In the genomic region with DNA sequence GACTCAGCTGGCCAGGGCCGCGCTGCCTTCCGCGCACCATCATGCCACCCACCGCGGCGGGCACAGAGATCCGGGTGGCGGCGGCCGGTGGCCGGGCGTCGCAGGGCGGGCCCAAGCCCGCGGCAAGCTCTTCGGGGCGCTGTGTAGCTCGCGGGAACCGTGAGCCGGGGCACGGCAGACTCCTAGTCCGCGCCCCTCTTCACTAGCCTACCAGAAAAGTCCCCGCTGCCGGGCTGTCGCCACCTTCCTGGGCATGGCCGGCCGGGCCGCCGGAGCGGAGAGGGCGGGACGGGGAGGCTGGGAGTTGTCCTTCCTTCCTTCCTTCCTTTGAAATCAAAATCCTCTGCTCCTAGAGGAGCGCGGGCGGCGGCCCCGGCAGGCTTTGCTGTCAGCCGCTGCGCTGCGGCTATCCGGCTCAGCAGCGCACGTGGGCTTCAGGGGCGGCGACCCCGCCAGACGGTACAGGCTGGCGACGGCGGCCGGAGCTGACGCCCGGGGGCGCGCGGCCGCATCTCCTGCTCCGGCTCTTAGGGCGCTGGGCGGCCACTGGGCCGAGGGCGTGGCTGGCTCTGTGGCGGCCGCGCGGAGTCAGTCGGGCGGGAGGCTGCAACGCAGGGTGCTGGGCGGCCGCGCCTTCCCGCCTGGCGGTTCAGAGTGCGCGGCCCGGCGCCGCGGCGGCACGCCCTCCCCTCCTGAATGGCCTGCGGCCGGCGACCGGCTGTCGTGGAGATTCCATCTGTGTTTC, we compare ENCODE assay signal across 8 mouse cellular contexts. TPM values are rescaled to one million over a fixed set of nuclear protein-coding genes. Genes with fewer than 3 reads are reported as not detected.
DNase-seq lines count a peak whose midpoint lies in the region; ATAC-seq and TF ChIP-seq lines count a peak whose summit lies in the region.

No protein-coding gene starts in this region.

- peak overlapping the region; percentile 93 for H3K9ac ChIP-seq in forebrain, postnatal 0 days

- no peaks in the 10 kb centered on the region for H3K9me3 ChIP-seq in E14TG2a.4 (ENCODE audit: low read length)
- no peaks in the 10 kb centered on the region for H3K9me3 ChIP-seq in forebrain, postnatal 0 days (ENCODE audit: low read length)

- peaks cover 58% of the 10 kb centered on the region for H3K4me1 ChIP-seq in E14TG2a.4 (replicated peaks; ENCODE audit: low read depth, low read length)
- peaks cover 46% of the 10 kb centered on the region for H3K4me1 ChIP-seq in forebrain, postnatal 0 days (ENCODE audit: insufficient read depth)

- peak overlapping the region; percentile 72 for H3K4me2 ChIP-seq in forebrain, postnatal 0 days (ENCODE audit: low read depth)

- peaks cover 25% of the 10 kb centered on the region for H3K36me3 ChIP-seq in E14TG2a.4 (ENCODE audit: insufficient read depth, low read length)
- no peaks in the 10 kb centered on the region for H3K36me3 ChIP-seq in forebrain, postnatal 0 days (ENCODE audit: insufficient read depth)

- DNase-seq in adrenal gland, postnatal 4 days (ENCODE audit: low spot score in 2 of 2), result peak; percentile 28 to 54
- DNase-seq in forebrain, postnatal 0 days, result peak; percentile 59
- DNase-seq in heart, postnatal 36 days, result peak; percentile 72 to 81
- DNase-seq in layer of hippocampus, adult 2 months (ENCODE audit: low spot score in 2 of 2), result peak in 1 of 2 experiments; percentile 43
- peak; percentile 80 for DNase-seq in lung, postnatal 14 days
- DNase-seq in ovary, postnatal 14 days (ENCODE audit: low spot score), result peak; percentile 64
- DNase-seq in thymus, postnatal 14 days, result peak; percentile 53

- H3K27me3 ChIP-seq in E14TG2a.4 (ENCODE audit: insufficient read depth, low read length), result no peaks in the 10 kb centered on the region
- no peaks in the 10 kb centered on the region for H3K27me3 ChIP-seq in forebrain, postnatal 0 days (ENCODE audit: insufficient read depth, low read length)

- peak; percentile 60 for ATAC-seq in forebrain, postnatal 0 days

- 2% methylated on average over 90 of the region's 91 CpGs for WGBS in forebrain, postnatal 0 days

- intact Hi-C loops in heart, postnatal 36 days (cut with DNase I), result loop anchor here (1.0 to 5.0 kb wide), 6 partner anchors 41 to 1016 kb away; a partner anchor contains a TSS

- H3K27ac ChIP-seq in forebrain, postnatal 0 days (ENCODE audit: low read depth, low read length), result peak overlapping the region; percentile 95
- H3K27ac ChIP-seq in layer of hippocampus, adult 2 months, result peak overlapping the region; percentile 93

- no peak for TF ChIP-seq CTCF in E14TG2a.4 (conservative IDR thresholded peaks at IDR 0.05; ENCODE audit: low read length)
- TF ChIP-seq CTCF in forebrain, postnatal 0 days (IDR thresholded peaks at IDR 0.05; ENCODE audit: low read depth), result no peak
- no peak for TF ChIP-seq CTCF in layer of hippocampus, adult 2 months (conservative IDR thresholded peaks at IDR 0.05)

- H3K4me3 ChIP-seq in E14TG2a.4 (replicated peaks; ENCODE audit: low read length), result peak overlapping the region; percentile 89
- peak overlapping the region; percentile 81 for H3K4me3 ChIP-seq in forebrain, postnatal 0 days (ENCODE audit: low read depth, low read length)
- peak overlapping the region; percentile 78 for H3K4me3 ChIP-seq in layer of hippocampus, adult 2 months

RNA-seq across cellular contexts. Expression of a gene that starts 0.7 kb away (rescaled TPM):
- total RNA-seq in adrenal gland, postnatal 4 days (2021), result 10 to 100 TPM; 23.1 to 26.2 TPM
- total RNA-seq in forebrain, postnatal 0 days (2014; rRNA removed), result 35.3 and 38.0 TPM in 2 replicates
- polyA plus RNA-seq in forebrain, postnatal 0 days (2015; fragmentation: Nextera tagmentation; extraction: Ambion mirVana), result 9.8 and 10.8 TPM in 2 replicates
- 1 to 10 TPM; 8.5 to 8.8 TPM for total RNA-seq in heart, postnatal 36 days (2021)
- total RNA-seq in layer of hippocampus, adult 2 months (2021), result 10 to 100 TPM; 18.1 to 20.9 TPM

RNA-seq across cellular contexts. Expression of a gene that starts 0.8 kb away (rescaled TPM):
- total RNA-seq in adrenal gland, postnatal 4 days (2021), result 100 to 1,000 TPM; 100 to 106 TPM
- total RNA-seq in forebrain, postnatal 0 days (2014; rRNA removed), result 30.1 and 32.1 TPM in 2 replicates
- polyA plus RNA-seq in forebrain, postnatal 0 days (2015; fragmentation: Nextera tagmentation; extraction: Ambion mirVana), result 63.9 and 76.9 TPM in 2 replicates
- total RNA-seq in heart, postnatal 36 days (2021), result 10 to 100 TPM; 47.6 to 50.3 TPM
- 10 to 100 TPM; 57.4 to 62.7 TPM for total RNA-seq in layer of hippocampus, adult 2 months (2021)
